Mouse (Mus musculus) kidney, embryonic 16.5 days (tissue): ENCODE data around the gene Arl14. TPM values are rescaled to one million over a fixed set of nuclear protein-coding genes. Genes with fewer than 3 reads are reported as not detected.
A peak's percentile ranks its signal among the peaks of the same experiment; 100 is the strongest.

ENCODE experiments used
- ATAC-seq: fragments of 200-750 bp; cut with Nextera tagmentation; 2 replicates; pipeline ENCODE4 v1.8.0; 2017; ENCODE audit warnings: moderate TSS enrichment; ENCODE audit not compliant: low FRiP score, low TSS enrichment
- H3K27ac ChIP-seq: fragments of 300-500 bp; sonication (generic); 2 replicates; pipeline ENCODE4 v1.5.1; 2014; ENCODE audit warnings: low read length
- H3K27me3 ChIP-seq: fragments of 300-500 bp; sonication (generic); 2 replicates; pipeline ENCODE4 v1.6.1; 2014; ENCODE audit warnings: low read length, control low read depth, mixed read lengths; ENCODE audit not compliant: insufficient read depth
- H3K36me3 ChIP-seq: fragments of 300-500 bp; sonication (generic); 2 replicates; pipeline ENCODE4 v1.6.1; 2014; ENCODE audit warnings: low read length, control low read depth, mixed read lengths; ENCODE audit not compliant: insufficient read depth
- H3K4me1 ChIP-seq: fragments of 300-500 bp; sonication (generic); 2 replicates; pipeline ENCODE4 v1.6.1; 2014; ENCODE audit warnings: low read length, control low read depth, mixed read lengths; ENCODE audit not compliant: insufficient read depth
- H3K4me2 ChIP-seq: fragments of 300-500 bp; sonication (generic); replicated peaks from 2 replicates; pipeline ENCODE4 v1.6.1; 2014; ENCODE audit warnings: low read depth, low read length
- H3K4me3 ChIP-seq: fragments of 300-500 bp; sonication (generic); 2 replicates; pipeline ENCODE4 v1.5.1; 2014; ENCODE audit warnings: mild to moderate bottlenecking, low read length
- H3K9ac ChIP-seq: fragments of 300-500 bp; sonication (generic); replicated peaks from 2 replicates; pipeline ENCODE4 v1.6.1; 2014; ENCODE audit warnings: low read length
- H3K9me3 ChIP-seq: fragments of 300-500 bp; sonication (generic); 2 replicates; pipeline ENCODE4 v1.6.1; 2016; ENCODE audit warnings: low read length, control low read depth
- WGBS: fragments of 180-500 bp; shearing (Covaris S2); extraction: QIAGEN DNeasy Blood & Tissue Kit; methylation state at CpG from one replicate; pipeline ENCODE4 v1.1.7; 2014; 5-methylcytosine and 5-hydroxymethylcytosine counted together
- polyA plus RNA-seq: library from polyadenylated mRNA; unstranded; fragments of >200 nt; fragmentation: Nextera tagmentation; extraction: Ambion mirVana; gene quantifications from 2 replicates; pipeline ENCODE4 v1.2.1, GENCODE M21; 2015

Gene Arl14
- polyA plus RNA-seq, 1 experiment from 2014 or later = 0.21 TPM

DNA sequence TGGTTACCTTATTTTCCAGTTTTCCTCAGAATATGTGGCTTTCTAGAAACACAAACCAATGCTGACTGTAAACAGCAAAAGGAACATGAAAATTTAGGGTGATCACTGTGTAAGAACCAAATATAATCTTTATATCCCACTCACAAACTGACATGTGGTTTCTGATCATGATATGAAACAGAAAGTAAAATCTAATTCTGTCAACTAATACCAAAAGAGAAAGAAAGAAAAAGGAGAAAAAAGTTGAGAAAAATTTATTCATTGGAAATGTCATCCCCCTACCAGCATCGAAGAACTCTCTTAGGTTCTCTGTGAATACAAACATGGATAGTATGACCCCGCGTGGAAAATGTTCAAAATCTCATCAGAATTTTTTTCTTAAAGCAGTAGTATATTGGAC, 29.2 kb upstream of the Arl14 start:
- no peak overlapping the region for H3K9ac ChIP-seq
- H3K4me1 ChIP-seq = peaks cover 10% of the 10 kb centered on the region; the same call in 1 of the 2 replicates
- no peak overlapping the region for H3K4me3 ChIP-seq
- H3K4me2 ChIP-seq = no peak overlapping the region
- H3K27ac ChIP-seq = no peak overlapping the region
- ATAC-seq = no peak
- H3K27me3 ChIP-seq = no peaks in the 10 kb centered on the region
- no peaks in the 10 kb centered on the region for H3K9me3 ChIP-seq
- H3K36me3 ChIP-seq = no peaks in the 10 kb centered on the region
- 89% methylated on average over 3 of the region's 3 CpGs for WGBS

DNA sequence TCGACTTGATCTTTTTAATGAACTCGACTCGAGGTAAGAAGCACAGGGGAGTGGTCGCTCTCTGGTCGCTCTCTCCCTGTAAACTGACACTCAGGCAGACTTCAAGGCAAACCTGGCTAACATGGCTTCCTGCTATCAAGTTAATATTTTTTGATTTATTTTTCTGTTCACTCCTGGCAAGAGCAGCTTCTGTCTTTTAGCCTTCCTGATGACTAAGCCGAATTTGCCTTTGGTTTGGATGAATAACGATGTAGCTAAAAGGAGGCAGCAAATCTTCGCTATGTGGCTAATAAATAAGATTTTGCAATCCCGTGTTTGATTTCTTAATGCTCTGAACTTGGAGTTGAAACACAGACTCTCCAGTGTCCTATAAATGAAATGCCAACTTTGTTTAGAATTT, 27.7 kb upstream of the Arl14 start:
- Histone ChIP-seq H3K27ac (no peak overlapping the region), H3K27me3 (no peaks in the 10 kb centered on the region), H3K9me3 (no peaks in the 10 kb centered on the region), H3K4me2 (no peak overlapping the region), H3K4me1 (peaks cover 10% of the 10 kb centered on the region; the same call in 1 of the 2 replicates), H3K36me3 (no peaks in the 10 kb centered on the region), H3K9ac (no peak overlapping the region), H3K4me3 (no peak overlapping the region)
- ATAC-seq = no peak
- 18% methylated on average over 9 of the region's 9 CpGs for WGBS

DNA sequence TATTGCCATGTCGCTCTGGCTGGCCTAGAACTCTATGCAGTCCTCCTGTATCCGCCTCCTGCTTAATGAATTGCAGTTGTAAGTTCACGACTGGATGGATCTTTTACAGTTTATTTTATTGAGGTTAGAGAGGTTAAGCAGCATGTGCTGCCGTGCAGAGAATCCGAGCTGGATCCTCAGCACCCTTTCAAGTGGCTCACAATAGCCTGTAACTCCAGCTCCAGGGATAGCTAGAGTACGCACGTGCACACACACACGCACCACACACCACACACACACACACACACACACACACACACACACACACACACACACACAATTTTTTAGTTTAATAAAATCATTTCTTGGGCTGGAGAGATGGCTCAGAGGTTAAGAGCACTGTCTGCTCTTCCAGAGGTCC, 27.0 kb upstream of the Arl14 start:
- peak; percentile 69; the same call in 1 of the 2 replicates for ATAC-seq
- H3K4me2 ChIP-seq = no peak overlapping the region
- H3K9me3 ChIP-seq = no peaks in the 10 kb centered on the region
- H3K4me3 ChIP-seq = no peak overlapping the region
- 30% methylated on average over 8 of the region's 8 CpGs for WGBS
- H3K9ac ChIP-seq = no peak overlapping the region
- H3K4me1 ChIP-seq = peaks cover 10% of the 10 kb centered on the region; the same call in 1 of the 2 replicates
- no peaks in the 10 kb centered on the region for H3K27me3 ChIP-seq
- no peaks in the 10 kb centered on the region for H3K36me3 ChIP-seq
- no peak overlapping the region for H3K27ac ChIP-seq

DNA sequence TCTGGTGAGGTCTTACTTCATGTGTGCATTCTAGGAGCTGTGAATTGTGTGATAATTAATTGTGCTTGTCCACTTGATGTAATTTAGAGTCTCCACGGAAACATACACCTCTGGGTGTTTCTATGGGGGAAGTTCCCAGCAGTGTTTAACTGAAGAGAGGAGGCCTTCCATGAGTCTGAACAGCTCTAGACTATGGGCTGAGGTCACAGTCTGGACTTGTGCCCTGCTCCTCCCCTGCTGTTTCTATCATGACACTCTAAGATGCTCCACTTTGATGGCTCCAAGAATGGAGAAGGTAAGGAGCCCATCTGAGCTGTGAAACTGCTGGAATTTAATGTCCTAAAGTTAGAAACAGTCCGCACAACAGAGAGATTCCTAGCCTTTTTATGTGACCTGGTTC, 24.1 kb upstream of the Arl14 start:
- H3K4me1 ChIP-seq = peaks cover 10% of the 10 kb centered on the region; the same call in 1 of the 2 replicates
- ATAC-seq = no peak
- no peak overlapping the region for H3K27ac ChIP-seq
- H3K36me3 ChIP-seq = no peaks in the 10 kb centered on the region
- no peak overlapping the region for H3K4me2 ChIP-seq
- WGBS = 50% methylated on average over 2 of the region's 2 CpGs
- no peak overlapping the region for H3K4me3 ChIP-seq
- H3K9ac ChIP-seq = no peak overlapping the region
- H3K9me3 ChIP-seq = no peaks in the 10 kb centered on the region
- H3K27me3 ChIP-seq = no peaks in the 10 kb centered on the region

DNA sequence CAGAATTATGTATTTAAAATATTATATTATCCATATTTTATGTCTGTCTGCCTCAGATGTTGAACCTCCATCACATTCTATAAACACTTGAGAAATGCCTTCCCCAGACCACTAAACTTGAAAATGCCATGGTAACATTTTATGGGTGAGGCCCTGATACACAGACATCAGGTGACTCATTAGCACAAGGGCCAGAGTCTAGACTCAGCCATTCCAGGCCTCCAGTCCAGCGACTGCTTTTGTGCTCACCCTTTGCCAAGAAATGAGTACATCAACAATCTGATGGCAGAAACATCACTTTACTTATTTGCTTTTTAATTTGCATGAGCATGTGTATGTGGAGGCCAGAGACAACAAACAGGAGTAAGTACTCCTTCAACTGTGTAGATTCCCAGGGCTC, 22.0 kb upstream of the Arl14 start:
- 66% methylated on average over 1 of the region's 1 CpGs for WGBS

DNA sequence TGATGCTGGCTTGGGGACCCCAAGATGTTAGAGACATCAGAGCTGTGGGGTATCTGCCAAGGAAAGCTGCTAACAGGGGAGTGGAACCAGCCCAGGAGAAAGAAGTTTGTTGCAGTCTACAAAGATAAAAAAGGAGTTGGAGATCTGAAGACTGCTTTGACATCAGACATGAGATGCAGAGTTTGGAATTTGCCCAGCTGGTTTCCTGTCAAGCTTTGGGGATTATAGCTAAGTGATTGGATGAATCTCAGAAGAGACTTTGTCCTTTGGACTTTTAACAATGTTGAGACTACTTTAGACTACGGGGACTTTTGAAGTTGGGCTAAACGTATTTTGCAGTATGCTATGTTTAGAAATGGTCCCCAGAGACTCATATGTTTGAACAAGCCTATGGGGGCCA, 21.0 kb upstream of the Arl14 start:
- no peak overlapping the region for H3K4me3 ChIP-seq
- H3K9ac ChIP-seq = no peak overlapping the region
- no peak overlapping the region for H3K27ac ChIP-seq
- ATAC-seq = no peak
- H3K9me3 ChIP-seq = no peaks in the 10 kb centered on the region
- H3K4me1 ChIP-seq = peaks cover 4% of the 10 kb centered on the region; the same call in 1 of the 2 replicates
- H3K4me2 ChIP-seq = no peak overlapping the region
- WGBS = 56% methylated on average over 2 of the region's 2 CpGs
- no peaks in the 10 kb centered on the region for H3K27me3 ChIP-seq
- no peaks in the 10 kb centered on the region for H3K36me3 ChIP-seq

More for the DNA sequence above, 22.0 kb upstream of the Arl14 start:
- Histone ChIP-seq H3K27ac (no peak overlapping the region), H3K9ac (no peak overlapping the region), H3K4me3 (no peak overlapping the region), H3K9me3 (no peaks in the 10 kb centered on the region), H3K4me1 (peaks cover 7% of the 10 kb centered on the region; the same call in 1 of the 2 replicates), H3K27me3 (no peaks in the 10 kb centered on the region), H3K4me2 (no peak overlapping the region), H3K36me3 (no peaks in the 10 kb centered on the region)
- no peak for ATAC-seq

DNA sequence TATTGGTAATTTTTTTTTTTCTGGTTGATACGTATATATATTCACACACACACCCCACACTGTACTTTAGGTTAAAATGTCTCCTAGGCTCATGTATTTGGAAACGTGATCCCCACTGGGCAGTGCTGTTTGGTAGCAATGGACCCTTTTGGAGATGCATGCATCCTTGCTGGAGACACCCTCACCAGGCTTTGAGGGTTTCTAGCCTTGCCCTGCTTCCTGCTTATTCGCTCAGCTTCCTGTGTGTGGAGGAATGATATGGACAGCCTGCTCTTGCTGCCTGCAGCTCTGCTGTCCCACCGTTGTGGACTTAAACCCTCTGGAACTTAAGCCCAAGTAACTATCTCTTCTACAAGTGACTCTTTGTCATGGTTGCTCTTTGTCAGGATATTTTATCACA, 19.3 kb upstream of the Arl14 start:
- H3K27ac ChIP-seq = no peak overlapping the region
- no peaks in the 10 kb centered on the region for H3K9me3 ChIP-seq
- peaks cover 4% of the 10 kb centered on the region; the same call in 1 of the 2 replicates for H3K4me1 ChIP-seq
- H3K4me2 ChIP-seq = no peak overlapping the region
- H3K4me3 ChIP-seq = no peak overlapping the region
- no peak overlapping the region for H3K9ac ChIP-seq
- no peak for ATAC-seq
- 72% methylated on average over 4 of the region's 4 CpGs for WGBS
- H3K36me3 ChIP-seq = no peaks in the 10 kb centered on the region
- no peaks in the 10 kb centered on the region for H3K27me3 ChIP-seq

DNA sequence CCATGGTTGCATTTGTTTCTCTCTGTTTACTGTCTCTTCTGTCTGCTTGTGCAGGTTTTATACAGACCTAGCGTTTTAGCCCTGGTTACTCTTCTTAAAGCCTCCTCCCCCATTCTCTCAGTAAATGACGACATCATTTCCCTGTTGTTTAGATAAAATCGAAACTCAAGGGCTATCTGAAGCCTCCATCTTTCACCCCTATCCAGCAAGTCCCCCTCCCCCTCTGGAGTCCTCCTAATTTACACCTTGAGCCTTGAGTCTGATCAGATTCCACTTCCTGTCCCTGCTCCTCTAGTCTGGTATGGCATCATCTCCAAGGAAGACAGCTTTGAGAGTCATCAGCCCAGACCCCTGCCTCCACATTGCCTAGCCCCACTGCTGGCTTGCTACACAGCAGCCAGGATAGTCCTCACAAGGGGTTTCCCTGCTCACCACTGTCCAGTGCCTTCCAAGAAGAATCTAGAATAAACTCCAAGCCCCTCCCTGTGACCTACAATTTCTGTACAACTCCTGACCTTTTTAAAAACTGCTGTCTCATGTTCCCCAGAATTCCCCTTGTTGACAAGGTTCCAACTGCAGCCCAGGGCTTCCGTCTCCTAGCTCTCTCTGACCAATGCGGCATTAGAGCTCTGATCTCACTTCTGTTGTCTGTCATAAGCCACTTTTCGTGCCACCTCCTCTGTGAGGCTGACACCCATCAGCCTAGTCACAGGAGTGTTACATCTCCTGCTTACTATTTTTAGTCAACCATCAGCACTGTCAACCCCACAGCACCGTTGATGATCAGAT, 16.8 kb upstream of the Arl14 start:
- WGBS = 33% methylated on average over 7 of the region's 7 CpGs
- H3K27ac ChIP-seq = no peak overlapping the region
- no peaks in the 10 kb centered on the region for H3K9me3 ChIP-seq
- H3K36me3 ChIP-seq = no peaks in the 10 kb centered on the region
- H3K4me1 ChIP-seq = peaks cover 4% of the 10 kb centered on the region; the same call in 1 of the 2 replicates
- H3K4me3 ChIP-seq = no peak overlapping the region
- no peak overlapping the region for H3K9ac ChIP-seq
- H3K27me3 ChIP-seq = no peaks in the 10 kb centered on the region
- H3K4me2 ChIP-seq = no peak overlapping the region
- ATAC-seq = peak; percentile 42; the same call in 1 of the 2 replicates

DNA sequence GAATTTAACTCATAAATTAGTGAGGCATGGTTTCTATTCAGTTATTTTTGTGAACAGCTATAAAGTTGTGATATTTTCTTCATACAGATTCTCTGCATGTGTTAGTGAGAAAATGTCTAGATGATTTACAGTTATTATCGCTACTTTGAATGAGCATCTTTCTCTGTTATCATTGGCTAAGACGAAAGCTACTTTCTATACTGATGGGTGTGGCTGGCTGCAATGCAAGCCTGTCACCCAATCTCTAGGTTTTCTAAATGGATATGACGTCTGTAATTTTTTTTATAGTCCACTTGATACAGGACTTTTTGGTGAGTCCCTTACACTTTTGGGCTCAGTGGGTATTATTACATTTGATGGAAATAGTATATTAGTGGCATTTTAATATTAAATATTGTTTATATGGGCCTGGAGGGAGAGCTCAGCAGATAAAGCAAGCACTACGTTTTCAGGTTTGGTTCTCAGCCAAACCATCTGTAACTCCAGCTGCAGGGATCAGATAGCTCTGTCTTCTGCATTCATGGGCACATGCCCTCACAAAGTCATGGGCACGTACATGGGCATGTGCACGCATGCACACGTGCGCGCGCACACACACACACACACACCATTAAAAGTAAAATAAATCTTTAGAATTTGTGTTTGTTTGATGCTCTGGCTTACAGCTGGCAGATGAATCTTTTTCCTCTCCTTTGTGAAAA, 15.9 kb upstream of the Arl14 start:
- ATAC-seq = no peak
- no peaks in the 10 kb centered on the region for H3K9me3 ChIP-seq
- 78% methylated on average over 10 of the region's 10 CpGs for WGBS

More for the DNA sequence above, 15.9 kb upstream of the Arl14 start:
- no peaks in the 10 kb centered on the region for H3K27me3 ChIP-seq
- H3K9ac ChIP-seq = no peak overlapping the region
- no peak overlapping the region for H3K27ac ChIP-seq
- H3K4me3 ChIP-seq = no peak overlapping the region
- H3K4me1 ChIP-seq = peaks cover 4% of the 10 kb centered on the region; the same call in 1 of the 2 replicates
- no peak overlapping the region for H3K4me2 ChIP-seq
- H3K36me3 ChIP-seq = no peaks in the 10 kb centered on the region
